Comparison of ENCODE assay signal across 14 mouse cellular contexts in the genomic region with DNA sequence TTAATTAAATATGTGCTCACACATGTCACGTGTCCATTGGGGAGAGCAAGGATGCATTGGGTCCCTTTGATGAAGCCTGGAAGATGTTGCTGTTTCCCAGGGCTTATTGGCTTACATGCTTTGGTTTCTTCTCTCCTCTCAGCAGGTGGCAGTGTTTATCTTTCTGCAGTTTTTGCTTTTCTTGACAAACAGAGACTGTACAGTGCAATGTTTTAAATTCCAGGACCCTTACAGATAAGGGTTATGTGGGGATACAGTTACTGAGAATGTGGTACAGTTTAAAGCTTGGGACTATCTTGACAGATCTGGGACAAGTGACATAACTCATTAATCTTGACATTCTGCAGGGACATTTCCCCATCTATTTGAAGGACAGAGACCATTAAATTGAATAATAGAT. TPM values are rescaled to one million over a fixed set of nuclear protein-coding genes. Genes with fewer than 3 reads are reported as not detected.
DNase-seq lines count a peak whose midpoint lies in the region; ATAC-seq and TF ChIP-seq lines count a peak whose summit lies in the region.
"Had no signal": no experiment of that assay in that cellular context is flagged by ENCODE, and none has a peak within 500 bp of the region (broad histone marks: within the 10 kb centered on the region; RNA-seq: fewer than 3 reads in every experiment).

No protein-coding gene starts in this region.

- H3K9me3 ChIP-seq in intestine, postnatal 0 days (ENCODE audit: control insufficient read depth) = no peaks in the 10 kb centered on the region; the same call in 1 of the 2 replicates
- no peaks in the 10 kb centered on the region for H3K9me3 ChIP-seq in intestine, embryonic 15.5 days
- no peaks in the 10 kb centered on the region for H3K9me3 ChIP-seq in stomach, postnatal 0 days (ENCODE audit: control insufficient read depth, low read length)
- H3K9me3 ChIP-seq: liver, embryonic 15.5 days had no signal

- no peak for ATAC-seq in intestine, postnatal 0 days
- no peak for ATAC-seq in intestine, embryonic 15.5 days
- ATAC-seq in stomach, postnatal 0 days (ENCODE audit: low FRiP score, low TSS enrichment) = no peak

- TF ChIP-seq EP300 in stomach, postnatal 0 days (optimal IDR thresholded peaks at IDR 0.05) = no peak

- 46% methylated on average over 1 of the region's 1 CpGs for WGBS in intestine, postnatal 0 days
- 40% methylated on average over 1 of the region's 1 CpGs for WGBS in intestine, embryonic 15.5 days
- 34% methylated on average over 1 of the region's 1 CpGs for WGBS in stomach, postnatal 0 days

- no peak overlapping the region for H3K9ac ChIP-seq in intestine, postnatal 0 days (ENCODE audit: low read depth, low read length)
- no peak overlapping the region for H3K9ac ChIP-seq in intestine, embryonic 15.5 days
- no peak overlapping the region for H3K9ac ChIP-seq in stomach, postnatal 0 days (ENCODE audit: low read length)
- H3K9ac ChIP-seq: liver, embryonic 15.5 days had no signal

- DNase-seq in cerebellum, adult 9-10 months = peak; percentile 60
- no peak for DNase-seq in cerebellum, adult 11 months
- DNase-seq in right cerebral cortex, adult 2 months (ENCODE audit: low spot score in 2 of 2) = peak; percentile 17 to 43
- DNase-seq in right cerebral cortex, postnatal 14 days = no peak
- no peak for DNase-seq in stomach, postnatal 0 days (ENCODE audit: low spot score)
- no peak for DNase-seq in urinary bladder, adult 2 months (ENCODE audit: low spot score)
- DNase-seq: B cell, adult 2 months; gastrocnemius, postnatal 36 days; kidney, postnatal 25 days had no signal

- H3K27me3 ChIP-seq in intestine, postnatal 0 days (replicated peaks; ENCODE audit: control insufficient read depth, insufficient read depth, low read length) = no peaks in the 10 kb centered on the region
- no peaks in the 10 kb centered on the region for H3K27me3 ChIP-seq in intestine, embryonic 15.5 days (replicated peaks)
- H3K27me3 ChIP-seq in stomach, postnatal 0 days (ENCODE audit: control insufficient read depth, insufficient read depth, low read length) = no peaks in the 10 kb centered on the region
- H3K27me3 ChIP-seq: liver, embryonic 15.5 days had no signal

- H3K27ac ChIP-seq in intestine, postnatal 0 days (ENCODE audit: low read depth, low read length) = no peak overlapping the region
- H3K27ac ChIP-seq in intestine, embryonic 15.5 days = no peak overlapping the region
- no peak overlapping the region for H3K27ac ChIP-seq in stomach, postnatal 0 days (replicated peaks)
- H3K27ac ChIP-seq: liver, embryonic 15.5 days had no signal

- H3K4me3 ChIP-seq in intestine, postnatal 0 days (ENCODE audit: low read depth, low read length) = no peak overlapping the region
- H3K4me3 ChIP-seq in intestine, embryonic 15.5 days (replicated peaks) = no peak overlapping the region
- no peak overlapping the region for H3K4me3 ChIP-seq in stomach, postnatal 0 days (ENCODE audit: low read depth, low read length)
- H3K4me3 ChIP-seq: liver, embryonic 15.5 days had no signal

- no peaks in the 10 kb centered on the region for H3K36me3 ChIP-seq in intestine, postnatal 0 days (ENCODE audit: control insufficient read depth, insufficient read depth)
- H3K36me3 ChIP-seq in intestine, embryonic 15.5 days = no peaks in the 10 kb centered on the region
- no peaks in the 10 kb centered on the region for H3K36me3 ChIP-seq in stomach, postnatal 0 days (ENCODE audit: control insufficient read depth, insufficient read depth, low read length)
- H3K36me3 ChIP-seq: liver, embryonic 15.5 days had no signal

- no peak overlapping the region for H3K4me2 ChIP-seq in intestine, postnatal 0 days (replicated peaks; ENCODE audit: low read depth)
- no peak overlapping the region for H3K4me2 ChIP-seq in intestine, embryonic 15.5 days (replicated peaks)
- H3K4me2 ChIP-seq in stomach, postnatal 0 days (replicated peaks; ENCODE audit: low read depth) = no peak overlapping the region
- H3K4me2 ChIP-seq: liver, embryonic 15.5 days had no signal

- no peaks in the 10 kb centered on the region for H3K4me1 ChIP-seq in intestine, postnatal 0 days (replicated peaks; ENCODE audit: control insufficient read depth, insufficient read depth, low read length)
- no peaks in the 10 kb centered on the region for H3K4me1 ChIP-seq in intestine, embryonic 15.5 days (replicated peaks)
- H3K4me1 ChIP-seq in stomach, postnatal 0 days (replicated peaks; ENCODE audit: control insufficient read depth, insufficient read depth) = no peaks in the 10 kb centered on the region
- H3K4me1 ChIP-seq: liver, embryonic 15.5 days had no signal

- TF ChIP-seq CTCF in intestine, postnatal 0 days (IDR thresholded peaks at IDR 0.05; ENCODE audit: low read depth) = peak; percentile 60
- peak; percentile 66 for TF ChIP-seq CTCF in stomach, postnatal 0 days (IDR thresholded peaks at IDR 0.05; ENCODE audit: low read depth)

RNA-seq across cellular contexts. Expression of a gene that starts 58.7 kb away (rescaled TPM):
- not detected in 2 replicates for polyA plus RNA-seq in intestine, postnatal 0 days (2015; fragmentation: Nextera tagmentation; extraction: Ambion mirVana)
- polyA plus RNA-seq in intestine, embryonic 15.5 days (2015; fragmentation: Nextera tagmentation; extraction: Ambion mirVana) = 0.18 TPM in 1 of 2 replicates, not detected in the other
- 0.12 and 0.18 TPM in 2 replicates for polyA plus RNA-seq in stomach, postnatal 0 days (2015; fragmentation: Nextera tagmentation; extraction: Ambion mirVana)
- polyA plus RNA-seq in urinary bladder, adult 2 months (2012; rRNA removed) = 2.5 and 4.4 TPM in 2 replicates
- polyA plus RNA-seq: liver, embryonic 15.5 days; neural tube, embryonic 11.5 days; stomach, embryonic 16.5 days had no signal

Comparison
In these comparisons a context has a peak if more than half of its experiments do, and no peak if none do; other contexts are left out.
1. DNase-seq: peak in cerebellum, adult 9-10 months (single experiment) and right cerebral cortex, adult 2 months (2 of 2); none in cerebellum, adult 11 months (single experiment), right cerebral cortex, postnatal 14 days (single experiment), stomach, postnatal 0 days (single experiment) and urinary bladder, adult 2 months (single experiment).